Mouse (Mus musculus) heart, postnatal 4 days (tissue): ENCODE measurements around the gene Arid1a. TPM values are rescaled to one million over a fixed set of nuclear protein-coding genes. Genes with fewer than 3 reads are reported as not detected.
"Not testable (repeated sequence)": the region's sequence is repeated elsewhere in the genome, so short reads cannot be mapped to it uniquely, and the experiment has no call there.

Experiments
- DNase-seq: peaks from one replicate; pipeline ENCODE4 v3.0.0; 2021
- total RNA-seq, 2 experiments: library from RNA; stranded (reverse); gene quantifications; 2 replicates each; pipeline ENCODE4 v1.2.3; 2021

Gene Arid1a
- total RNA-seq, 2 experiments from 2014 or later: 74.6 to 77.3 TPM

DNA sequence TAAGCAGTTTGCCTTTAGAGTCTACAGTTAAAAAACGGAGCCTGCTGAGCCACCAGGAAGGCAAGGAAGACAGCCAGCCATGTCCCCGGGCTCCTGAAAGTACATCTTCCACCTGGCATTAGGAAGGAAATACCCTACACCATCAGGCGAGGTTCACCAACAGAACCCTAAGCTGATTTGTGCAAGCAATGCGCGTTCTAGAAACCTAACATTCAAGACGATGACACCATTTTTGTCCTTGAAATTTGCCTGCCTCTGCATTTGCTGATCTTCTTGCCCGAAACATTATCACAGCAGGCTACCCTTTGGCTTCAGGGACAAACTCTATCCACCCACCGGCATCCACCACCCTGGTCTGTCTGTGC, 82.3 kb downstream of the Arid1a start:
- no peak for DNase-seq

GRCm38 (mm10) chr4:133673666-133674330, 82.8 kb downstream of the Arid1a start:
- DNase-seq: peak; percentile 67

GRCm38 (mm10) chr4:133672845-133673647, 83.5 kb downstream of the Arid1a start:
- peak; percentile 46 for DNase-seq

- peak; percentile 96 for DNase-seq
Observed at GRCm38 (mm10) chr4:133671881-133672844, 84.4 kb downstream of the Arid1a start, which contains the start of gene Pigv. Gene Pigv, minus strand, starts transcription at chr4:133672647.

- peak; percentile 90 for DNase-seq
Observed at GRCm38 (mm10) chr4:133671184-133671880, 85.2 kb downstream of the Arid1a start.

- peak; percentile 43 for DNase-seq
Observed at GRCm38 (mm10) chr4:133669652-133670210, 86.8 kb downstream of the Arid1a start.

- DNase-seq: no peak
Observed at GRCm38 (mm10) chr4:133668537-133668936, 88.0 kb downstream of the Arid1a start.

DNA sequence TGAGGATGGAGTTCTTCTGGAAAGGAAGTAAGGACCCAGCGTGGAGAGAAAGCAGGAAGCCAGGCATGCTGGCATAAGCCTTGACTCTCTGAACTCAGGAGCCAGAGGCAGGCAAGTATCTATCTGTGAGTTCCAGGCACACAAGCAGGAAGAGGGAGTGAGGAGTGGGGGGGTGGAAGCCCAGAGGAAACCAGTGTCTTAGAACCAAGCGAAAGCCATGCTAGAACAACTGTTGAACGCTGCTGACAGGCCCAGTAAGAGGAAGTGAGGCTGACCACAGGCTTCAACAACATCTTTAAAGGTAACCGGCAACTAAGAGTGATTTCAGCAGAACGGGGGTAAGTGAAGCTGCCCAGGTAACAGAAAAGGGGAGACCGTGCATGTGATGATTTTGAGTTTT, 90.4 kb downstream of the Arid1a start:
- no peak for DNase-seq

DNA sequence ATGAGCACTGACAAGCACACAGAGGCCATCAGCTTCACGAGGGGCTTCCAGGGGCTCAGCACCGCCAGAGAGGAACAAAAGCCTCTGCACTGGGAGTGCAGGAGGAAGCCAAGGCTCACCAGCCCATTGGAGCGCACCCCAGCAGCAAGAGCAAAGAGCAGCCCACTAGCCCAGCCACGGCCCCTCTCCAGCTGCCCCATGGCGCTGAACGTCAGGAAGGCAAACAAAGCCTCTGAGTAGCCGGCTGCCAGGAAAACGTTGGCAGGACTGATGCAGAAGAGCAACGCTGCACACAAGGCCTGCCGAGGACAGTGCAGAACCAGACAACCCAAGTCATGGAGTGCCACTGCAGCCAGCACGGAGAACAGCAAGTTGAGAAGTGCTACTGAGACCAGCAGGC, 91.5 kb downstream of the Arid1a start:
- no peak for DNase-seq

GRCm38 (mm10) chr4:133662945-133663344, 93.6 kb downstream of the Arid1a start:
- DNase-seq: no peak

GRCm38 (mm10) chr4:133662421-133662820, 94.1 kb downstream of the Arid1a start:
- DNase-seq: no peak

DNA sequence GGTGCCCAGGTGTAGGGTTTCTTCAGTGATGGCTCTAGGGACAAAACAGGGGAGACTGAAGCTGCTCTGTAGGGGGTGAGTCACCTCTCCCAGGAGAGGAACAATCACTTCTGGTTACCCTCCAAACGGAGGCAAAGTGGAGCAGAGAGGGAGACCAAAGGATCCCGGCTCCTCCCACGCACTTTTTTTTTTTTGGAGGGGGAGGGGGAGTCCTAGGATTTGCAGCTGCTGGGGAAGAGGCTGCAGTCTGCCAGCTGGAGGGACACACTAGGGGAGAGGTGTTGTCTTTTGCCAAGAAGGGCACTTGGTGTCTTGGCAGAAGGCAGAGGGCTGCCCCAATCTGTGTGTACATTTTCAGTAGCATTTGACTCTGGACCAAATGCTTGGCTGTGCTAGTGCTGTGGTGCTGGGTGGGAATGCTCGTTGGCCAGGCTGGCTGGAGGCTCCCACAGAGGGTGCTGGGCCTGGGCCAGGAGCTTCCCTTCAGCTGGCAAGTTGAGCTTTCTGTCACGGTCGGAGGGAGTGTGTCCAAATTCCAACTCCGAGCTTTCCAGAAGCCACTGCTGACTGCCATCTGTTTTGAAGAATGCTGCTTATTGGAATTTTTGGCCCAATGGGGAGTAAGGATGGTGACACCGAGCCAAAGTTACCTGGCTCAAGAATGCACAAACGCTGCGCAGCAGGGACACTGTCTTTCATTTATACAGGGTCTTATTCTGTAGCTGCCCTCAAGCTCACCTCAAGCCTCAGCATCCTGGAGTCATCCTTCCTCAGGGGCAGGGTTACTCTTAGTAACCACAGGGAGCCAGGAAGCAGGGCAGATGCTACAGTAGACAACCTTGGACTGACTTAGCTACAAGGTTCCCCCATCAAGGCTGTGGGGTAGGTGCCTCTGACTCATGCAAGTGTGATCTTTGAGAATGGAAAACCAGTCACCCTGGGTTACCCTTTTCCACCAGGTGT, 96.1 kb downstream of the Arid1a start:
- DNase-seq: peak; percentile 88

DNA sequence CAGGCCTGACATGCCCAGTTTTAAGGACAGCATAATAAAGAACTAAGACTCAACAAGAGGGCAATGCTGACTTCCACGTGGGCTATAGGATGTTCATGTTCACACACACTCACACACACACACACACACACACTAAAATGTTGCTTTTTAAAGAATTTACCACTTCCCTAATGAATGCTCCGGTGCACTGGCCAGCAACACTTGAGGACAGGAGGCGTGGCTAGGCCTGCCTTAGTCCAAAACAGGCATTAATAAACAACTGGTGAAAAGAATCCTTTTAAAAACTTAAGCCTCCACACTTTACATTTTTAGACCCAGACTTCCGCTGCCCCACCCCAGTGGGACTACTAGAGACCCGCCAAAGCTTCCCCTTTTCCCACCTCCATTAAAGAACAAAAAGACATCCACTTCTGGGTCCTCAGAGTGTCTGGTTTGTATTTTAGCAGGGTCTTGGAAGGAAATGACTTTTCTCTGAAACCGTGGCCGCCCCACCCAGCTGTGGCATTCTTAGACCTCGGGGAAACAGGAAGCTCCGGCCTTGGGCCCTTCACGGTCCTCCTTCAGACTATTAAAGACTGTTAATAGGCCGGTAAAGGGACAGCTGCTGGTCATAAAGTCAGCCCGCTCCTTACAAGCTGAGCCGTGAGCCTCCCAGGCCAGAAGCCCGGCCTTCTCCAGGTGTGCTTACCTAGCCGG, 96.9 kb downstream of the Arid1a start:
- DNase-seq: peak; percentile 61

DNA sequence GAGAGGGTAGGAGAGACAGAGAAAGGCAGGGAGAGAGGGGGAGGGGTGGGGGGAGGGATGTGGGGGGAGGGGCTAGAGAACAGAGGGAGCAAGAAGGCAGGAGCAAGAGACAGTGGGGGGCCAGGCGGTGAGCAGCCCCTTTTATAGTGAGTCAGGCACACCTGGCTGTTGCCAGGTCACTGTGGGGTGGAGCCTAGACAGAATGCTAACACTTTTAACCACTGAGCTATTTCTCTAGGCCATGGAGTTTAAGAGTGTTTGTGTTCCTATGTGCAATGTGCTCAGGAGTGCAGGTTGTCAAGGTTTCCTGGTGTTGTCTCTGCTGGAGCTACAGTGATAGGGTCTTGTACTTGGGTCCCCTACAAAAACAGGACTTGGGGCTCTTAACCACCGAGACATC, 97.8 kb downstream of the Arid1a start:
- no peak for DNase-seq

DNA sequence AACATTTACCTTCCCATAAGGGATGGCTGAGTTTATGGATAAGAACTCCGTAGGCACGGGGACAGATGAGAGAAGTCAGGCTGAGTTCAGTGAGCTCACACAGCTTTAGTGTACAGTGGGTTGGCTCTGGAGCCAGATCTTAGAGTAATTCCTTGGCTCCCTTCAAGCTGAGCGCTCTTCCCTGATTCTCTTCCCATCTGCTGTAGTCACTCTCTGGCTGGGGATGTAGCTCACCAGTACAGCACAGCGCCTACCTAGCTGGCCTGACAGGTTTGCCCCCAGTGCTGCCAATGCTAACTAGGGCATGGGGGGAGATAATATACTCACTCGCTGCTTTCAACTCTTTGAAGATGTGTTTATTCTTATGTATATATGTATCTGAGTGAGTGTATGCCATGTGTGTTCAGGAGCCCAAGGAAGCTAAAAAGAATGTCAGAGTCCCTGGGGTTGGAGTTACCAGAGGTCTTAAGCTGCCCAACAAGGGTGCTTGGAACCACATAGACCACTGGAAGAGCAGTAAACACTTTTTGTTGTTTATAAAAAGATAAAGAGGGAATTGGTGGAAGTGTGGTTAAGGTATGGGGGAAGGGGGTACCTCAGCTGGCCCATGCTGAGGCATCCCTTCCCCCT, 98.6 kb downstream of the Arid1a start:
- no peak for DNase-seq

DNA sequence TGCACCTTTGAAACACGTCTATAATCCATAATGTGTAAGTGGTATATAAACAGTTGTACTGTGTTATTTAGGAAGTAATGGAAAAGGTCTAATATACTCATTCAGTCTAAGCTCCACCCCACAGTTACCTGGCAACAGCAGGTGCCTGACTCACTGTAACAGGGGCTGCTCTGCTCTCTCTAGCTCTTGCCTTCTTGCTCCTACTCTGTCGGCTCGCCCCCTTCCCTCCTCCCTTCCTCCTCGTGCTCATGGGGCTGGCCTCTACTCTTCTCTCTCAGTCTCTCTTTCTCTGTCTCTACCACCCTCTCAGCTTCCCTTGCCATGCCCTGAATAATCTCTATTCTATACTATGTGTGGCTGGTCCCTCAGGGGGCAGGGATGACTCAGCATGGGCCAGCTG, 99.6 kb downstream of the Arid1a start:
- no peak for DNase-seq

- DNase-seq: no peak
Observed at GRCm38 (mm10) chr4:133656294-133656693, 100.3 kb downstream of the Arid1a start.

DNA sequence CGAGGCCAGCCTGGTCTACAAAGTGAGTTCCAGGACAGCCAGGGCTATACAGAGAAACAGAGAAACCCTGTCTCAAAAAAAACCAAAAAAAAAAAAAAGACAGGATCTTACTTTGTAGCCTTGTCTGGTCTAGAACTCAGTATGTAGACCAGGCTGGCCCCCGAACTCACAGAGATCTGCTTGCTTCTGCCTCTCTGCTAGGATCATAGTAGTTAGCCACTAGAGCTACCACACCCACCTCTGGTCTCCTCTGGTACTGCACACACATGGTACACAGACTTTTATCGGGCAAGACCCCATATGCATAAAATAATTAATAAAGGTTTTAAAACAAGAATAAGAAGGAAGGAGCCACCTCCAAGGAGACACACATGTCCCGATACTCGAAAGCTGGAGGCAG, 102.5 kb downstream of the Arid1a start:
- DNase-seq: not testable (repeated sequence)

DNA sequence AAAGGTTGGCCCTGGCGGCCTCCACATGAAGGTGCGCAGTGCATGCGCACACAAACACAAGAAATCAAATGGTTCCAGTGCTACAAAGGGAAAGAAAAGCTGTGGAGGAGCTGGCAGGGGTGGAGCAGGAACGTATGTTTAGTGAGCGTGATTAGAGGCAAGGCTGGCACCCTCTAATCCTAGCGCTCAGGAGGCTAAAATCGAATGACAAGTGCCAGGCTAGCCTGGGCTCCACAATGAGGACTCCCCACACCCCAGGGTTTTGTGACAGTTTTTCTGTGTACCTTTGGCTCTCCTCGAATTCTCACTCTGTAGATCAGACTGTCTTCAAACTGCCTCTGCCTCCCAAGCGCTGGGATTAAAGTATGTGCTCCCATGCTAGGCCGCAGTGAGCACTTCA, 103.8 kb downstream of the Arid1a start:
- no peak for DNase-seq
